Mouse (Mus musculus): Measurements from ENCODE around the gene Ugt1a7c. TPM values are rescaled to one million over a fixed set of nuclear protein-coding genes. Genes with fewer than 3 reads are reported as not detected.

Gene Ugt1a7c
- 10.8 and 16.0 TPM in 2 replicates for polyA plus RNA-seq (2012; rRNA removed; ENCODE audit: low replicate concordance)

DNA sequence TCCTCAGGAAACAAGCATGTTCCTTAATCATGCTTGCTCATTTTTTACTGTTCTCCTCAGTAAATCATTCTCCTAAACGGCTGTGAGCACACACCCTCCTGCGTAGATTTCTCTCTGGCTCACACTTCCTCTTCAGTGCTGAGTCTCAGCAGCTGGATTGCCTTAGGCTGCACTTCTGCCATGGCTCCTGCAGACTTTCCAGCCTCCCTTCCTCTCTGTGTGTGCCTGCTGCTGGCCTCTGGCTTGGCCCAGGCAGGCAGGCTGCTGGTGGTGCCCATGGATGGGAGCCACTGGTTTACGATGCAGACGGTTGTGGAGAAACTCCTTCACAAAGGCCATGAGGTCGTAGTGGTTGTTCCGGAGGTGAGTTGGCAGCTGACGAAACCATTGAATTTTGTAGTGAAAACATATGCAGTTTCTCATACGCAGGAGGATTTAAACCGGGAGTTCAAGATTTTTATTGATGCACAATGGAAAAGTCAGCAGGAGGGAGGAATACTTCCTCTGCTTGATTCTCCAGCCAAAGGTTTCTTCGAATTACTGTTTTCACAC is at the start of gene Ugt1a7c:
Ugt1a7c (plus strand) TSS at position 122 of the 552 bp plus-strand sequence.

GRCm38 (mm10) chr1:88055088-88055487 is 39.8 kb upstream of the Ugt1a7c start, which contains the start of gene Ugt1a10:
Gene Ugt1a10, plus strand, starts transcription at chr1:88055388.

DNA sequence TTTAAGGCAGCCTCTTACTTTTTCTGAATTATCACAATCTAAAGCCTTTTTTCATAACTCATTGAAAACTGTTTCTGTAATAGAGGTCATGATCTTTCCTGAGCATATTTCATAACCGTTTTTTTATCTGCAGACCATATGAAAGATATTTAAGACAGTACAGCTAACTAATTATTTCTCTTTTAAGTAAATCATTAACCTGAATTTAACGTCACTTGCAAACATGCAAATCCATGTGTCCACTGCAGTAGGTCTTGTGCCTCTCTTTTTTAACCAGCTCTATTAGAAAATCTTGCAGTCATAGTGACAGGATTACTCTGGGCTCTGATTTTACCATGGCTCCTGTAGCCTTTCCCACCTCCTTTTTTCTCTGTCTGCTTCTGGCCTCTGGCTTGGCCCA is 24.4 kb upstream of the Ugt1a7c start, which contains the start of gene Ugt1a9:
Ugt1a9 (plus strand) TSS at position 306 of the 400 bp plus-strand sequence.

DNA sequence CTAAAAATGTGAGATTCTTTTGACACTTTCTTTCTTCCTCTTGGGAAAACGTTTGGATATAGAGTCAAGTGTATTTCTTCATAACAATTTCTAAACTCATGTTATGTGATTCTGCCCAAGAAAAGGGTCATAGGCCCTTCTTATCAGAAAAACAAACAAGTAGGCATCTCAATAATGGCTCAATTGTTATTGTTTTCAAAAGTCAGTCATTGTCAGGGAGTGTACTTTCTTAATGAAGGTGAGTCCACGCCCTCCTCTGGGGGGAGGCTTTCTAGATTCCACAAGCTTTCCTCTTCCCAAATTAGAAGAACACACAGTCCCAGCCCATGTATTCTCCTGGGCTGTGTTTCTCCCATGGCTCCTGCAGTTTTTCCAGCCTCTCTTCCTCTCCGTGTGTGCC is 7.3 kb upstream of the Ugt1a7c start, which contains the start of gene Ugt1a8:
Ugt1a8 (plus strand) TSS at position 301 of the 400 bp plus-strand sequence.

DNA sequence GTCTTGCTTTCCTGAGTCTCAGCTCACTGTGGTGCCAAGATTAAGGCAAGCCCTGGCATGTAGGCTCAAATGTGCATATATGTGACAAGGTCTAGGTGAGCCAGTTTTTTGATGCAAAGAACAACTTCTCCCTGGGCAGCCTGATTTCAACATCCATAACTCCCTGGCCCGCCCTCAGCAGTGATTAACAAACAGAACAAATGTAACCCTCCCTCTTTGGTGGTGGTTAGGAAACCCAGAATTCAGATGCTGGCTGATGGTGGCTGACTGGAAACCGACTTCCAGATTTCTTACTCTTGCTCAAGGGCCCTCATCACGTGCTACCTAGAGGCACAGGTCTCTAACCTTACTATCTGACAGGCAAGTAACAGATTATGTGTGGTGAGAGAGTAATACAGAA is 8.2 kb downstream of the Ugt1a7c start, which contains the start of gene Ugt1a6b:
Ugt1a6b (plus strand) TSS at position 234 of the 400 bp plus-strand sequence.

DNA sequence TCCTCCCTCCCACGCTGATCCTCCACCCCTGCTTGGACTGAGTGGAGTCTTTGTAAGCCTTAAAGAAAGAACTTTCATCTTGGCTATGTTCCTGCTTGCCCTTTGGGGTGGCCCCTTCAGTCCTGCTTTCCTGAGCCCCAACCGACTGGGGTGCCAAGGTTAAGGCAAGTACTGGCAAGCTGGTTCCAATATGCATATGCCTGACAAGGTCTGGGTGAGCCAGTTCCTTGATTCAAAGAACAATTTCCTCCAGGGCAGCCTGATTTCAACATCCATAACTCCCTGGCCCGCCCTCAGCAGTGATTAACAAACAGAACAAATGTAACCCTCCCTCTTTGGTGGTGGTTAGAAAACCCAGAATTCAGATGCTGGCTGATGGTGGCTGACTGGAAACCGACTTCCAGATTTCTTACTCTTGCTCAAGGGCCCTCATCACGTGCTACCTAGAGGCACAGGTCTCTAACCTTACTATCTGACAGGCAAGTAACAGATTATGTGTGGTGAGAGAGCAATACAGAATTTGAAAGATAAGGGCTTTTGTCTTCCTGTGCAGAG is 39.7 kb downstream of the Ugt1a7c start, which contains the start of gene Ugt1a6a:
Ugt1a6a (plus strand) TSS at position 353 of the 555 bp plus-strand sequence.

DNA sequence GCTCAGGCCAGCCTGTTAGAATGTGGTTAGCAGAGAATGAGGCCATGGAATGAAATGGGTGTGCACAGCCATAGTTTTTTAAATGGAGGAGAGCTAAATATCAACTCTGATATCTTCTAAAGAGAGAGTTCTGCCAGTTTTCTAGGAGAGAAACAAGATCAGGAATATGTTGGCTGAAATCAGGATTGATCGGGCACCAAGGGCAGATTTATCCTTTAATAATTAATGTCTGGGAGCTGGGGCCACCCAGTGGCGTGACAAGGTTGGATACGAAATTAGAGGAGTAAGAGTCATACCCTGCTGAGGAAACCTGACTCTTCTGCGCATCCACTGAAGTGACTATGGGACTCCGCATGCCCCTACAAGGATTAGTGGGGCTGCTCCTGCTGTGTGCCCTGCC is 70.8 kb downstream of the Ugt1a7c start, which contains the start of gene Ugt1a5:
Ugt1a5 (plus strand) TSS at position 302 of the 400 bp plus-strand sequence.

GRCm38 (mm10) chr1:88200456-88200855 is 105.6 kb downstream of the Ugt1a7c start, which contains the start of gene Ugt1a2:
Gene Ugt1a2, plus strand, starts transcription at chr1:88200601.

DNA sequence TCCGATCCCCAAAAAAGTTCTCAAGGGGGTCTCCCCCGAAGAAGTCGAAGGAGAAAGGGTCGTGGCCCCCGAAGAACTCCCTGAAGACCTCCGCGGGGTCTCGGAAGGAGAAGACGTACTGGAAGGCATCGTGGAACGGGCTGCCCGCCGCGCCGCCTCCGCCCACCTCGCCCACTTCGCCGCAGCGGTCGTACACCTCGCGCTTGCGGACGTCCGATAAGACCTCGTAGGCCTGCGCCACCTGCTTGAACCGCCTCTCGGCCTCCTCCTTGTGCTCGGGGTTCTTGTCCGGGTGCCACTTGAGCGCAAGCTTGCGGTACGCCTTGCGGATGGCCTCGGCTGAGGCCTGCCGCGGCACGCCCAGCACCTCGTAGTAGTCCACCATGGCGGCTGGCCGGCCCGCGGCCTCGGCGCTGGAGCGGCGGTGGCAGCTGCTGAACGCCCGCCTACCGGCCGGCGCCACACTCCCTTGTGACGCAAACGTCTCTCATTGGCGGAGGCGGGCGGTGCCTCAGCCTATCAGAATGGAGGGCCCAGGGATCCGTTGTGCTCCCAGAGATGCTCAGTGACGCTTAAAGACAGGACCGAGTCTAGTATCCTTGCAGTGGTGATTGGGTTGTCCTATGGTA is 110.5 kb downstream of the Ugt1a7c start, which contains the start of gene Dnajb3:
Dnajb3 (minus strand) TSS at position 489 of the 629 bp plus-strand sequence.

GRCm38 (mm10) chr1:88211812-88212211 is 117.0 kb downstream of the Ugt1a7c start, which contains the start of gene Ugt1a1:
Gene Ugt1a1, plus strand, starts transcription at chr1:88211959.

GRCm38 (mm10) chr1:88226670-88227379 is 132.0 kb downstream of the Ugt1a7c start, which contains the start of gene Mroh2a:
Gene Mroh2a, plus strand, starts transcription at chr1:88226986.

Other genes starting within 250 kb of the Ugt1a7c start
- gene Dgkd, start 241.8 kb upstream of the Ugt1a7c start, polyA plus RNA-seq (2012; rRNA removed; ENCODE audit: low replicate concordance): 53.1 and 74.8 TPM in 2 replicates
- 17.3 and 17.5 TPM in 2 replicates for gene Usp40, start 86.5 kb upstream of the Ugt1a7c start, polyA plus RNA-seq (2012; rRNA removed; ENCODE audit: low replicate concordance)
- 0.11 and 0.30 TPM in 2 replicates for gene Ugt1a10, start 39.7 kb upstream of the Ugt1a7c start, polyA plus RNA-seq (2012; rRNA removed; ENCODE audit: low replicate concordance)
- gene Ugt1a9, start 24.3 kb upstream of the Ugt1a7c start, polyA plus RNA-seq (2012; rRNA removed; ENCODE audit: low replicate concordance): 0.27 and 1.1 TPM in 2 replicates
- 0.69 TPM in 1 of 2 replicates, not detected in the other for gene Ugt1a8, start 7.2 kb upstream of the Ugt1a7c start, polyA plus RNA-seq (2012; rRNA removed; ENCODE audit: low replicate concordance)
- gene Ugt1a6b, start 8.2 kb downstream of the Ugt1a7c start, polyA plus RNA-seq (2012; rRNA removed; ENCODE audit: low replicate concordance): 26.5 and 159 TPM in 2 replicates
- gene Ugt1a6a, start 39.7 kb downstream of the Ugt1a7c start, polyA plus RNA-seq (2012; rRNA removed; ENCODE audit: low replicate concordance): 44.0 and 172 TPM in 2 replicates
- 0.40 and 1.0 TPM in 2 replicates for gene Ugt1a5, start 71.0 kb downstream of the Ugt1a7c start, polyA plus RNA-seq (2012; rRNA removed; ENCODE audit: low replicate concordance)
- gene Ugt1a2, start 105.5 kb downstream of the Ugt1a7c start, polyA plus RNA-seq (2012; rRNA removed; ENCODE audit: low replicate concordance): 0.33 TPM in 1 of 2 replicates, not detected in the other
- 2.8 TPM in 1 of 2 replicates, not detected in the other for gene Dnajb3, start 110.7 kb downstream of the Ugt1a7c start, polyA plus RNA-seq (2012; rRNA removed; ENCODE audit: low replicate concordance)
- 0.62 and 2.2 TPM in 2 replicates for gene Ugt1a1, start 116.9 kb downstream of the Ugt1a7c start, polyA plus RNA-seq (2012; rRNA removed; ENCODE audit: low replicate concordance)
- 0.16 and 0.62 TPM in 2 replicates for gene Mroh2a, start 131.9 kb downstream of the Ugt1a7c start, polyA plus RNA-seq (2012; rRNA removed; ENCODE audit: low replicate concordance)
- 43.1 and 84.3 TPM in 2 replicates for gene Hjurp, start 182.6 kb downstream of the Ugt1a7c start, polyA plus RNA-seq (2012; rRNA removed; ENCODE audit: low replicate concordance)
- not detected in 2 replicates for gene Trpm8, start 182.6 kb downstream of the Ugt1a7c start, polyA plus RNA-seq (2012; rRNA removed; ENCODE audit: low replicate concordance)

Data from subcutaneous adipose tissue, adult 2 months (tissue).